Mouse (Mus musculus) limb, embryonic 15.5 days (tissue): ENCODE measurements around the gene Defb48. TPM values are rescaled to one million over a fixed set of nuclear protein-coding genes. Genes with fewer than 3 reads are reported as not detected.

ENCODE experiments used
- ATAC-seq: fragments of 200-750 bp; cut with Nextera tagmentation; 2 replicates; pipeline ENCODE4 v1.8.0; 2017; ENCODE audit warnings: low read depth, moderate TSS enrichment; ENCODE audit not compliant: insufficient number of reproducible peaks, low FRiP score, low TSS enrichment
- H3K27ac ChIP-seq: fragments of 300-500 bp; sonication (generic); 2 replicates; pipeline ENCODE4 v1.5.1; 2015; ENCODE audit warnings: moderate library complexity, mild to moderate bottlenecking, inconsistent platforms
- H3K27me3 ChIP-seq: fragments of 300-500 bp; sonication (generic); 2 replicates; pipeline ENCODE4 v1.6.1; 2015; ENCODE audit warnings: inconsistent platforms
- H3K36me3 ChIP-seq: fragments of 300-500 bp; sonication (generic); 2 replicates; pipeline ENCODE4 v1.6.1; 2015; ENCODE audit warnings: inconsistent platforms
- H3K4me1 ChIP-seq: fragments of 300-500 bp; sonication (generic); 2 replicates; pipeline ENCODE4 v1.6.1; 2015; ENCODE audit warnings: inconsistent platforms
- H3K4me2 ChIP-seq: fragments of 300-500 bp; sonication (generic); 2 replicates; pipeline ENCODE4 v1.6.1; 2015; ENCODE audit warnings: mild to moderate bottlenecking, inconsistent platforms
- H3K4me3 ChIP-seq: fragments of 300-500 bp; sonication (generic); 2 replicates; pipeline ENCODE4 v1.5.1; 2015; ENCODE audit warnings: mild to moderate bottlenecking, inconsistent platforms
- H3K9ac ChIP-seq: fragments of 300-500 bp; sonication (generic); 2 replicates; pipeline ENCODE4 v1.6.1; 2015; ENCODE audit warnings: inconsistent platforms
- H3K9me3 ChIP-seq: fragments of 300-500 bp; sonication (generic); 2 replicates; pipeline ENCODE4 v1.6.1; 2016; ENCODE audit warnings: inconsistent platforms
- WGBS: fragments of 180-500 bp; shearing (Covaris S2); methylation state at CpG from one replicate; pipeline ENCODE4 v1.1.7; 2015; 5-methylcytosine and 5-hydroxymethylcytosine counted together
- polyA plus RNA-seq: library from polyadenylated mRNA; unstranded; fragments of >200 nt; fragmentation: Nextera tagmentation; extraction: Ambion mirVana; gene quantifications from 2 replicates; pipeline ENCODE4 v1.2.1, GENCODE M21; 2015

Defb48 gene
- polyA plus RNA-seq, 1 experiment from 2014 or later = not detected

GRCm38 (mm10) chr14:62965811-62966520 is 18.3 kb downstream of the Defb48 start:
- Histone ChIP-seq H3K27ac (no peak overlapping the region), H3K9ac (no peak overlapping the region), H3K4me2 (peak overlapping the region; percentile 44), H3K27me3 (no peaks in the 10 kb centered on the region), H3K4me1 (peaks cover 7% of the 10 kb centered on the region; the same call in 1 of the 2 replicates), H3K4me3 (peak overlapping the region; percentile 28), H3K36me3 (no peaks in the 10 kb centered on the region), H3K9me3 (no peaks in the 10 kb centered on the region)
- ATAC-seq = no peak
- WGBS = 17% methylated on average over 15 of the region's 15 CpGs

DNA sequence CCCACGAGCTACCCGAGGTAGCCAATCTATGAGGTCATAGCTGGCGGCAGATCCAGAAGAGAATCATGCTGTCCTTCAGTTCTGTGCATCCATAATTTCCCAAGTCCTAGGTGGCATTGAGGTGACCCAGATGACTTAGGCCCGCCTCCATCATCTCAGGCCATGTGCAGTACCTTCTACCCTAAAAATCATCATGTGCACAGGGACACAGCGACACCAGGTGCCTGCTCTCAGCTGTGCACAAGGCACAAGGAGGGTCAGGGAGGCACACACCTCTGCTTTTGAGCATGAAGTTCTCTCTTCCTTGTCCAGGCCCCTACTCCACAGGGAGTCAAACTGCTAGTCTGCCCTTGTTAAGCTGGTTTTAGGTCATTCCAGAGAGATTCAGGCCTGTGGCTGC is 19.0 kb downstream of the Defb48 start:
- H3K36me3 ChIP-seq = no peaks in the 10 kb centered on the region
- no peaks in the 10 kb centered on the region for H3K9me3 ChIP-seq
- H3K9ac ChIP-seq = no peak overlapping the region
- H3K27ac ChIP-seq = no peak overlapping the region
- no peak overlapping the region for H3K4me2 ChIP-seq
- H3K4me3 ChIP-seq = no peak overlapping the region
- no peaks in the 10 kb centered on the region for H3K27me3 ChIP-seq
- H3K4me1 ChIP-seq = peaks cover 7% of the 10 kb centered on the region; the same call in 1 of the 2 replicates
- WGBS = 76% methylated on average over 5 of the region's 5 CpGs
- ATAC-seq = no peak

DNA sequence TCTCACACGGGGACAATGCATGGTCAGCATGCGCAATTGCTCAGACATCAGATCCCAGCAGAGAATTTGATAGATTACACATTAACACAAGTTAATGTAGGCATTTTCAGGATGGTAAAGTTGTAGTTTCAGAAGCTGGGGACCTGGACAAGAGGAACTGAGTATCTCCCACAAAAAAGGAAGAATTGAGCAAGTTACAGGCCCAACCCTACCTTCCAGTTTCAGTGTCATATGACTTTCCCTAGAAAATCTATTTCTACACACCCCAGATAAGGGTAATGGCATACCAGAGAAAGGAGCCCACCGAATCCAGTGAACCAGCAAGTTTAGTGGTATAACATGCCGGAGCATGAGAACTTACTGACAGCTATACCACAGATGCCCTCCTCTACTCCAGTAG is 20.7 kb downstream of the Defb48 start:
- peaks cover 7% of the 10 kb centered on the region; the same call in 1 of the 2 replicates for H3K4me1 ChIP-seq
- H3K9me3 ChIP-seq = no peaks in the 10 kb centered on the region
- 76% methylated on average over 4 of the region's 4 CpGs for WGBS
- no peak overlapping the region for H3K9ac ChIP-seq
- H3K27me3 ChIP-seq = no peaks in the 10 kb centered on the region
- ATAC-seq = no peak
- H3K4me2 ChIP-seq = no peak overlapping the region
- no peak overlapping the region for H3K27ac ChIP-seq
- H3K4me3 ChIP-seq = no peak overlapping the region
- H3K36me3 ChIP-seq = peaks cover 4% of the 10 kb centered on the region

GRCm38 (mm10) chr14:62956091-62956490 is 28.2 kb downstream of the Defb48 start:
- Histone ChIP-seq H3K4me2 (no peak overlapping the region), H3K27ac (no peak overlapping the region), H3K4me1 (no peaks in the 10 kb centered on the region), H3K9ac (no peak overlapping the region), H3K36me3 (peaks cover 58% of the 10 kb centered on the region), H3K9me3 (no peaks in the 10 kb centered on the region), H3K4me3 (no peak overlapping the region), H3K27me3 (no peaks in the 10 kb centered on the region)
- ATAC-seq = no peak
- WGBS = 90% methylated on average over 9 of the region's 9 CpGs

- WGBS = 93% methylated on average over 3 of the region's 3 CpGs
- H3K36me3 ChIP-seq = peaks cover 38% of the 10 kb centered on the region
- no peak overlapping the region for H3K27ac ChIP-seq
- no peaks in the 10 kb centered on the region for H3K4me1 ChIP-seq
- no peaks in the 10 kb centered on the region for H3K27me3 ChIP-seq
- H3K9me3 ChIP-seq = no peaks in the 10 kb centered on the region
- ATAC-seq = no peak
- H3K4me2 ChIP-seq = no peak overlapping the region
- no peak overlapping the region for H3K4me3 ChIP-seq
- no peak overlapping the region for H3K9ac ChIP-seq
These were observed 37.5 kb downstream of the Defb48 start for GRCm38 (mm10) chr14:62946794-62947193.

DNA sequence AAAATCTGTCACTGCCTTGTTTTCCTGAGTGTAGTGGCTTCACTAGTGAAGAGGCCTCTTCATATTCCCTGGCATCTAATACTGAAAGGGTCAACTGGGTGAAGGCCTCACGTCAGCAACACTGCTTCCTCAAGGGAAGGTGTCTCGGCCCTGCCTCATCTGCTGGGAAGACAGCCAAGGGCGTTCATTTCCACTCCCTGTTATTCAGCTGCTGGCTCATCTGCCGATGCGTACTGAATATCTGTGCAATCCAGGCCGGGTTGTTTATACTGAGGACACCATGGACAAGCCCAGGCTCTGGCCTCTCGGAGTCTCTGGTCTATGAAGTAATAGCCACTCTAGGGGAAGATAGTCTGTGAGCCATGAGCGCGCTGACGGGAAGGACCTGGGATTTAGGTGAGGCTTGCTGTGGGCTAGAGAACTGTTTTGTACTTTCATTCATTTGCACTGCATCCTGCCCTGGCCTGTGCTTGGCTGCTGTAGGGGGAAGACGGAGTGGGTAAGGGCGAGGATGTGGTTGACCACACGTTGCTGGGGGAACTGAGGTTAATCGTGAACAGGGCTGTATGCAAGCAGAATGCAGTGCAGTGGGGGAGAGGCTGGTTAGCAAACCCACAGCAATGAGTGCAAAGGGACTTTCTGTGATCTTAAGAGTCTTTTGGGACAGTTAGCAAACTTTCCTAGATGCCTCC is 43.8 kb downstream of the Defb48 start:
- H3K27me3 ChIP-seq = no peaks in the 10 kb centered on the region
- H3K9ac ChIP-seq = no peak overlapping the region
- no peak for ATAC-seq
- H3K4me1 ChIP-seq = no peaks in the 10 kb centered on the region
- H3K4me3 ChIP-seq = no peak overlapping the region
- no peaks in the 10 kb centered on the region for H3K9me3 ChIP-seq
- no peak overlapping the region for H3K27ac ChIP-seq
- 72% methylated on average over 14 of the region's 14 CpGs for WGBS
- H3K36me3 ChIP-seq = peaks cover 29% of the 10 kb centered on the region
- H3K4me2 ChIP-seq = no peak overlapping the region

DNA sequence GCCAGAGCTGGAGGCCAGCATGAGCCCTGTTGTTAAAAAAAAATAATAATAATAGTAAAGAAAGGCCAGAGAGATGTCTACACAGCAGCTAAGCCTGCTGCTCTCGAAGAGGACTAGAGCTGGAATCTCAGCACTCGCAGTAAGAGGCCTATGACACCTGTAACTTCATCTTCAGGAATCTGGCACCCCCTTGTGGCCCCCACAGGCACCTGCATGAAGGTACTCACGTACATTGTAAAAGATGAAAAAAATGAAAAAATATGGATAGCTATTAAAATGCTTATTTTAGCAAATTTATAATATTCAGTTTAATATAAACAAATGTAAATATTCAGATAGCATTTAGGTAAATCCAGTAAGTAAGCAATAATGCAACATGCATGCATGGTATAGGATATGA is 44.9 kb downstream of the Defb48 start:
- Histone ChIP-seq H3K27me3 (no peaks in the 10 kb centered on the region), H3K4me3 (no peak overlapping the region), H3K9me3 (no peaks in the 10 kb centered on the region), H3K36me3 (peaks cover 19% of the 10 kb centered on the region), H3K4me1 (no peaks in the 10 kb centered on the region), H3K27ac (no peak overlapping the region), H3K9ac (no peak overlapping the region), H3K4me2 (no peak overlapping the region)
- 95% methylated on average over 3 of the region's 3 CpGs for WGBS
- ATAC-seq = no peak

DNA sequence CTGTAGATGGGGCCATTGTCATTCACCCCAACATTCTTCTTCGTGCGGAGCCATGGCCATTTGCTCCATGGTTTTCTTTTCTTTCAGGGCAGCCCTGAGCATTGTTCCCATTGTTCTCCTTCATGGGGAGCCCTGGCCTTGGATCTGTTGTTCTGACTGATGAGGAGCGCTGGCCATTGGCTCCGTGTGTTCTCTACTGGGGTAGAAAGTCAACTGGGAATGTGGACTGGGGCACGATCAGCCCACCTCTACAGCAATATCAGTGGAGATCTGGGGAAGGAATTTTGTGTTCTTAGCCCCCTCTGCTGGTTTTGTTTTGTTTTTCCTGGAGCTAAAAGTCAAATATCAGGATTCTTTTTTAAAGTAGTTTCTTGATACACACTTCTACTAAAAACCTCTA is 46.6 kb downstream of the Defb48 start:
- no peaks in the 10 kb centered on the region for H3K4me1 ChIP-seq
- peaks cover 14% of the 10 kb centered on the region; the same call in 1 of the 2 replicates for H3K36me3 ChIP-seq
- H3K27ac ChIP-seq = no peak overlapping the region
- H3K9ac ChIP-seq = no peak overlapping the region
- H3K9me3 ChIP-seq = no peaks in the 10 kb centered on the region
- H3K4me3 ChIP-seq = no peak overlapping the region
- no peaks in the 10 kb centered on the region for H3K27me3 ChIP-seq
- no peak overlapping the region for H3K4me2 ChIP-seq
- ATAC-seq = no peak
- WGBS = 82% methylated on average over 5 of the region's 5 CpGs

DNA sequence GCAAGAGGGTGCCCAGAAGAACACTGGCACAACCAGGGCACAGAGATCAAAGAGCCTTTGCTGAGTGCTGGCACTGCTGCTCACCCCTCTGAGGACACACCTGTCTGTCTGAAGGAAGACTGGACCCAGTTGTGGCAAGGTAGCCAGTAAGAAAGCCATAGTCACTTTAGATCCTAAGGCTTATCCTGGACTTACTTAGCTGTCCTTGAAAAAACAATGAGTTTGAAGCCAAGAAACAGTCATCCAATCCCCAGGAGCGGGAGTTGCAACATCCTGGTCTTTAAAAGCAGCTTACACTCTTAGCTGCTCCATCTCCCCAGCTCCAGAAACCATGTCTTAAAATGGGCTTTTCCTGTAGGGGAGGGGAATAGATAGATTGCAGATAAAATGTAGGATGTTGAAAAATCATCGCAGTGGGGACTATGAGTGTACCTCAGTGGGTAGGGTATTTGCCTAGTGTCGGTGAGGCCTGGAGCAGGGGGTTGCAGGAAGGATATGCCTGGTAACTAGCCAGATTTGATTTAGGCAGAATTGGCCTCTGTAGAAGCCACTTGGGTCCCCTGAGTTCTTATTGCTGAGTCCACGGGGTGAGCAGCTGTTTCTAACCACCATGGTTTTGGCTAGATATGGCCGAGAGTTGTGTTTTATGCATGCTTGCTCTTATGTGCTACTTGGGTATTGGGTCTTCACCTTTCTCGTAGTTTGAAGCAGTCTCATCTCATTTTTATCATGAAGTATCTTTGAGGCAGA is 47.5 kb downstream of the Defb48 start:
- H3K27ac ChIP-seq = no peak overlapping the region
- H3K4me2 ChIP-seq = no peak overlapping the region
- H3K4me1 ChIP-seq = no peaks in the 10 kb centered on the region
- H3K9me3 ChIP-seq = no peaks in the 10 kb centered on the region
- no peak for ATAC-seq
- no peak overlapping the region for H3K4me3 ChIP-seq
- no peak overlapping the region for H3K9ac ChIP-seq
- 86% methylated on average over 6 of the region's 6 CpGs for WGBS
- peaks cover 10% of the 10 kb centered on the region; the same call in 1 of the 2 replicates for H3K36me3 ChIP-seq
- no peaks in the 10 kb centered on the region for H3K27me3 ChIP-seq

DNA sequence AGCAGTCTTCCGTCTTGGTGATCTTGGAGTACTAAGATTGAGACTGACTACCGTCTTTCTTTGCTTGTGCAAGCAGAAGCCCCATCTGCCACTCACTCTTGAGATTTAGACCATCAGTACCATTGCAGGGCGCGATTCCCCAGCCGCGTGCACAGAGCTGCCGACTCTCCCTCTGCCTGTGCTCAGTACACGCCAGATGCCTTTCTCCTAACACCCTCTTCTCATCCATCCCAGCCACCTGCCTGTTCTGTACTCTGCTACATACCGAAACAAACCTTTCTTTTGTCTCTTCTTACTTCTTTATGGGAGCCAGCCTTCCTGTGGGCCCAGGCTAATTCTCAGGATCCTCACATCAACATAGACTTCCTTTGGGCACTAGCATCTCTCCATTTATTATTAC is 48.9 kb downstream of the Defb48 start:
- H3K9me3 ChIP-seq = no peaks in the 10 kb centered on the region
- H3K4me1 ChIP-seq = no peaks in the 10 kb centered on the region
- H3K27me3 ChIP-seq = no peaks in the 10 kb centered on the region
- no peak overlapping the region for H3K4me3 ChIP-seq
- H3K4me2 ChIP-seq = no peak overlapping the region
- WGBS = 73% methylated on average over 9 of the region's 9 CpGs
- H3K9ac ChIP-seq = no peak overlapping the region
- no peak for ATAC-seq
- H3K27ac ChIP-seq = no peak overlapping the region
- peaks cover 14% of the 10 kb centered on the region; the same call in 1 of the 2 replicates for H3K36me3 ChIP-seq

DNA sequence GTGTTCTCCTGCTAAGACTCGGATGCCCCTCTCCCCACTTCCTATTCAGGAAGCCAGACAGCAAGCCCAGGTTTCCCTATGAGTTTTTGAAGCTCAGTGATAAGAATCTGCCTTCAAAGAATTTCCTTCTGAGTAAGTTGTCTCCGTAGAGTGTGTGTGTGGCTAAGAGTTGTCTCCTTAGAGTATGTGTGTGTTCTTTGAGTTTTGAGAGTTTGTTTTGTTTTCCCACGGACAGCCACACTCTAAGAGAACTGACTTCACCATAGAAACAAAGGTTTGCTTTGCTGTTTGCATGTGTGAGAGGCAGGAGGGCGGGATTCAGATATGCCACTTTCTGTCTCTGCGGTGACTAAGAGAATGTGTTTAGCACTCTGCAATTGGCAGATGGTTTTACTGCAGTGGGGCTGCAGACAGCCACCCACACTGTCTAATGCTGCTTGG is 56.2 kb downstream of the Defb48 start:
- H3K27me3 ChIP-seq = no peaks in the 10 kb centered on the region
- no peaks in the 10 kb centered on the region for H3K4me1 ChIP-seq
- no peaks in the 10 kb centered on the region for H3K9me3 ChIP-seq
- no peak overlapping the region for H3K9ac ChIP-seq
- peaks cover 10% of the 10 kb centered on the region; the same call in 1 of the 2 replicates for H3K36me3 ChIP-seq
- no peak overlapping the region for H3K27ac ChIP-seq
- no peak overlapping the region for H3K4me3 ChIP-seq
- WGBS = 73% methylated on average over 5 of the region's 5 CpGs
- no peak for ATAC-seq
- H3K4me2 ChIP-seq = no peak overlapping the region
